Mouse (Mus musculus) skeletal muscle tissue, adult 2 months (tissue): ENCODE measurements around the gene Fig4.
A peak's percentile ranks its signal among the peaks of the same experiment; 100 is the strongest.

Experiments
- DNase-seq: peaks from one replicate; pipeline ENCODE4 v3.0.0-alpha.2; 2012; ENCODE audit warnings: low read depth, low spot score

The Fig4 gene

DNA sequence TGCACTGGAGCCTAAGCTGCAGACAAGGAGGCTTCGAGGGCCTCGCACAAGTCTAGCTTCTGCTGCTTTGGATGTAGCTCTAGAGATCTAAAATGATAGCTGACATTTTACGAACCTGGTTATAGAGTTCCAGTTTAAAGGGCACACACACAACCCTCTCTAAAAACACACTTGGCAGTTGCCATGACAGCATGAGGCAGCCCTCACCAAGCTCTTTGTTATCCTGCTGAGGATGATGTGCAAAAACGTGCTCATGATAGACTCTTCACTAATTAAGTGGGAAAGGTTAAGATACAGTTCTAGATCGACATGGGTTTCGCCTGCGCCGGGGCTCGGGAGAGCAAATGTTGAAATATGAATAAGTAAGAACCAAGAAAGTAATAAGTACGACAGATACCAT lies 84.2 kb downstream of the Fig4 start:
- DNase-seq: no peak

- no peak for DNase-seq
Observed at GRCm38 (mm10) chr10:41214083-41214482, 89.0 kb downstream of the Fig4 start.

GRCm38 (mm10) chr10:41209538-41209937 lies 93.5 kb downstream of the Fig4 start:
- DNase-seq: no peak

DNA sequence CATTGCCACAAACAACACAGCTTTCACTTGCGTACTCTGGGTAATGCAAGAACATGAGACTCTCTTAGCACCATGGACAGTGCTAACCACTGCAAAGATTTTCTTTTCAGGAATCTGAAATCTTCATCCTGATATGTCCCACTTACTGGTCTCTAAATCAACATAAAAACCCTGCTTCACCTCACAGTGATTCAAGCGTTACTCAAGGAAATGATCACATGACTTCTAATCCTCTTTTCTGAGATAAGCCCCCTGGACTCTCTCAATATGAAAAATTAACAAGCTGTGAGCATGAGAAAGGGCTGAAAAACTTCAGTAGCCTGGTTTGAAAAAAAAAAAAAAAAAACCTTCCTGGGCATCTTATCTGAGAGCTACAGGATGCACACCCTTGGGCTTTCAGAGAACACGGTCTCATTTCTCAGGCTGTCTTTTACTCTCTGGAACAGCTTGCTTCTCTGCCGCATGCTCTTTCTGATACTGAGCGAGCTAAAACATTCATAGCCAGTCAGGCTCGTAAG lies 94.1 kb downstream of the Fig4 start:
- DNase-seq: no peak

DNA sequence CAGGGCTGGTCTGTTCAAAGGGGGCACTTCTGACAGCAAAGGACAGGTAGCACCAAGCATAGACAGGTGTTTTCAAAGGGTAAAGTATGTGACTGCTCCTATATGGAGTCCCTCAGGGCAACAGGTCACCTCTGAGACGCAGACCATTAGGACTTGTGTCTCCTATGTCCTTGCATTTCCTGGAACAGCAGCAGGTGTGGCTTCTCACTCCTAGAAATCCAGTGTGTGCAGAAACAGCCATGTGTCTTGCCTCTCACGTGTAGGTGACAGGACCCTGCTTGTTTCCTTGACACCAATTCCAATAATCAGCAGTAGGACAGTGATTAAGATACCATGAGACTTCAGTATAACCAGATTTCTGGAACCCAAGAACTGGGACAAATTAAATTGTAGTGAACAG lies 97.4 kb downstream of the Fig4 start:
- DNase-seq: no peak

- DNase-seq: peak; percentile 18
Observed at GRCm38 (mm10) chr10:41204637-41205315, 98.3 kb downstream of the Fig4 start.

GRCm38 (mm10) chr10:41204191-41204590 lies 98.9 kb downstream of the Fig4 start:
- no peak for DNase-seq

- no peak for DNase-seq
Observed at GRCm38 (mm10) chr10:41198719-41199118, 104.3 kb downstream of the Fig4 start.

DNA sequence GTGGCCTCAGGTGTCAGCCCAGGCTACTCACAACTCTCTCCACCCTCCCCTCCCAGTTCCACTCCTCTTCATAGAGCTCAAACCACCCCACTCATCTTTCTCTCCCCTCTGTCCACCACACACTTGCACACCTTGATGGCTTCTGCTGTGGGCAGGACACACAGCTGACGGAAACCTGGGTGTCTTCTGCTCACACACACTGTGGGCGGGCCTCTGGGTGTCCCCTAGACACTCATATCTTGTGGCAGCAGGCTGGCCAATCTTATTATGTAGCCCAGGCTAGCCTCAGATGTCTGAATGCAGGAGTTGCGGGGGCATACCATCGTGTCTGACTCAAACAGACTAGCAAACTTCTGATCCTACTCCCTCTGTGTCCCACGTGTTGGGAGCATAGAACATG lies 105.3 kb downstream of the Fig4 start:
- no peak for DNase-seq

DNA sequence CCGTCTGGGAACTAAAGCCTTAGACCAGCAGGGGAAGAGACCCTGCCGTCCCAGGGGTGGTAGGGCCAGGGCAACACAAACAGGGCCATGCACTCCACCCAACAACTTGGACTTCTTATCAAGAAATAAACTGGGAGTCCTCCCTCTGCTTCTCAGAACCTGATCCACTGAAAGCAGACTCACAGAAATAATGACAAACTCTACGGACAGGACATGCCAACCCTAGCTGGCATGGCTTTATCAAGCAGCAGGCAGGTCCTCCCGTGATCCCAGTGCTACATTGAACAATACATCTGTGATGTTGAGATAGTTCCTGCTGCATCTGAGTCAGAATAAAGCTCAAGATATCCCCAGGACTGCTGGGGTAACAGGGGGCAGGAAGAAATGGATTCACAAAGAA lies 106.8 kb downstream of the Fig4 start:
- DNase-seq: no peak

DNA sequence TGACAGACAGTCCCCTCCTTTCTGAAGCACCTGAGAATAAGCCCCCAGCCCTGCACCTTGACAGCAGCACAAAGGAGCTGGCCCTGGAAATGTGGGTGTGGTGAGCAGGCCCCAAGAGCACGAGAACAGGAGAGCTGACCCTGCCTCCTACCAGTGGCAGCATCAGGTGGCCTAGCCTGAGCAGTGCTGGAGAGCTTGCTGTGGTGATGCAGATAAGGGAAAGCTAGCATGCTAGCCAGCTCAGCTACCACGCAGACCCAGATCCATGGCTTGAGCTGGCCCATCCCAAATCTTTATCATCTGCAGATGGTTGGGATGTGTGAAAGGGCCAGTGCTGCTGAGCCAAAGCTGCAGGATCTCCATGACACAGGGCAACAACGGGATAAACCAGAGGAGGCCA lies 113.7 kb downstream of the Fig4 start:
- no peak for DNase-seq

- no peak for DNase-seq
Observed at GRCm38 (mm10) chr10:41183975-41184374, 119.1 kb downstream of the Fig4 start.

DNA sequence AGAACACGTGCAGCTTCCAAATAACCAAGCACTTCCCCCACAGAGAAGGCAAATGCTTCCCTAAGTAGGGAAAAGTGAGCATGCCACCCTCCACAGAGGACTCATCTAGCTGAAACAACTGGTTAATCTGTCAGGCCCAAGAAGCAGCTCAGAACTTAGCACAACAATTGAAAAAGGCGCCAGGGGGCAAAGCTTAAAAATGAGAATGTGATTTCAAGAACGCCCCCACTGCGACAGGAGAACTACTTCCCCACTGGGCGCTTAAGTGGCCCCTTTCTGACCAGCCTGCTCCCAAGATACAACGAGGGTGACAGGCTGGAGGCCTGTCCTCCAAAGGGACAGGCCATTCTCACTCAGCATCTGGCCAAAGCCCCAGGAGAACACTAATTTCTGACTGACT lies 120.4 kb downstream of the Fig4 start:
- no peak for DNase-seq

DNA sequence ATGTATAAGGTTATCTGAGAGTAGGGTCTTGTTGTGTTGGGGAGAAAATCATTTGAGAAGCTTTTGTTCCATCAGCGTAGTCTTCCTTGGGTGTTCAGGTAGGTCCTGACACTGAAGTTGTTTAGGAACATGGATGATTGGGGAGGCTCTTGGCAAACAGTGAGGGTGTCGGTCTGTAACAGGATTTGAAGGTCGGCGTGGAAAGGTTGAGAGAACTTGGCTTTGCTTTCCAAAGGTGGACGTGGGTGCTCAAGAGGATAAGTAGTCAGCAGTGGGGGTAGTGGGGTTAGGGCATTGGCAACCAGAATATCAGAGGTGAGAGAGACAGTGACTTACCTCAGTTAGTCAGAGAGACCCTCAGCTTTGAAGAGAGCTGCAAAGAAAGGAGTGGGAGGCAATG lies 136.9 kb downstream of the Fig4 start:
- no peak for DNase-seq

- no peak for DNase-seq
Observed at GRCm38 (mm10) chr10:41163108-41163507, 140.0 kb downstream of the Fig4 start.

DNA sequence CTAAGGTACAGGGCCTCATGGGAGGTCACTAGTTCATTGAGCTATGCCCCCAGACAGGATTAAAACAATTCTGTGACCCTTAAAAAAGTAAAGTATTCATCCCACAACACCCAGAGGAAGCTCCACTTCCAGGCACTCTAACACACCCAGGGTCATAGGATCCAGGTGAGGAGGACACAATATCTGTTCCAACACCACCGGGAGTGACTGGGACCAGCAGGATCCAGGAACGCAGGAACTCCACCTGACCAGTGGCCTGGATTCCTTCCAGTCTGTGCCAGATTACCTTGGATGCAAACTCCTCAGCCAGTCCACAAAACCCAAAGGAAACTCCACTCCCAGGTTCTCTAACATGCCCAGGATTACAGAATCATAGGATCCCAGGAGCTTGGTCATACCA lies 145.8 kb downstream of the Fig4 start:
- no peak for DNase-seq

GRCm38 (mm10) chr10:41156693-41157092 lies 146.4 kb downstream of the Fig4 start:
- no peak for DNase-seq

- DNase-seq: no peak
Observed at GRCm38 (mm10) chr10:41153229-41153750, 149.8 kb downstream of the Fig4 start.

GRCm38 (mm10) chr10:41151901-41152300 lies 151.2 kb downstream of the Fig4 start:
- no peak for DNase-seq

- peak; percentile 2 for DNase-seq
Observed at GRCm38 (mm10) chr10:41151441-41151840, 151.6 kb downstream of the Fig4 start.

GRCm38 (mm10) chr10:41151021-41151420 lies 152.0 kb downstream of the Fig4 start:
- DNase-seq: no peak

- DNase-seq: no peak
Observed at GRCm38 (mm10) chr10:41150496-41150895, 152.6 kb downstream of the Fig4 start.

- DNase-seq: no peak
Observed at GRCm38 (mm10) chr10:41149307-41149706, 153.8 kb downstream of the Fig4 start.

- no peak for DNase-seq
Observed at GRCm38 (mm10) chr10:41146141-41146540, 156.9 kb downstream of the Fig4 start.
